Mouse (Mus musculus) left cerebral cortex, postnatal 10 days (tissue): ENCODE measurements around the gene Gm49601. TPM values are rescaled to one million over a fixed set of nuclear protein-coding genes. Genes with fewer than 3 reads are reported as not detected.

Experiments
- DNase-seq, 2 experiments: peaks; one replicate each; pipeline ENCODE4 v3.0.0; 2021 to 2022; ENCODE audit warnings: low spot score in 2 of 2, mixed read lengths in 1 of 2; ENCODE audit errors: extremely low spot score in 1 of 2
- intact Hi-C: fragments of 180-260 bp; cut with DNase I; formaldehyde crosslinking; loops from one replicate; pipeline ENCODE4 v1.15.1; 2025
- total RNA-seq, 2 experiments: library from RNA; stranded (reverse); gene quantifications; 2 replicates each; pipeline ENCODE4 v1.2.3; 2021

Gm49601 gene
- total RNA-seq, 2 experiments from 2014 or later = 130 to 132 TPM

DNA sequence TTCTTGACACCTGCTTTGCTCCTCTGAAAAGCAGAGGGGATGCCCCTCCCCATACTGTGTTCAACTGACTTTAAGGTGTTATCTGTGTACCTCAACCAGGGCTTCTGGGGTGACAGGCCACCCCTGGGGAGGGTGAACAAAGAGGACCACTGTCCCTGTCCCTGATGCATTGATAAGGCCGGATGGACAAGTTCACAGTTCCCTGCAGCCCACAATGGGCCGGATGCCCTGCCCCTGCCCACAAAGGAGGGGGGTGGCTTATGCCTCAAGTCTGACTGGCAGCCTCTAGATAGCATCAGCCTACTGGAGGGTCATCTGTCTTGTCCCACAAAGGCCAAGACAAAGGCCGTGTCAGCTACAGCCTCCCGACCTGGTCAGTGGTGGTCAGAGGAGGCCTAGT, 7.1 kb downstream of the Gm49601 start:
- intact Hi-C loops = loop anchor here (5.0 kb wide), 1 partner anchor 272 kb away; the partner anchor contains the start of genes Arvcf and Tango2
- no peak for DNase-seq

GRCm38 (mm10) chr16:18618297-18618696, 7.9 kb downstream of the Gm49601 start:
- DNase-seq = no peak
- intact Hi-C loops = loop anchor here (5.0 kb wide), 1 partner anchor 271 kb away; the partner anchor contains the start of genes Arvcf and Tango2

- intact Hi-C loops = loop anchor here (2.0 to 5.0 kb wide), 2 partner anchors 175 to 270 kb away; partner anchors contain the start of genes Arvcf and Tango2
Observed at GRCm38 (mm10) chr16:18617370-18618065, 8.7 kb downstream of the Gm49601 start.

GRCm38 (mm10) chr16:18613301-18613700, 12.9 kb downstream of the Gm49601 start:
- intact Hi-C loops = no loop called here

More at GRCm38 (mm10) chr16:18617370-18618065, 8.7 kb downstream of the Gm49601 start:
- DNase-seq = peak; percentile 87

GRCm38 (mm10) chr16:18611752-18612151, 14.5 kb downstream of the Gm49601 start:
- intact Hi-C loops = no loop called here
- no peak for DNase-seq

More at GRCm38 (mm10) chr16:18613301-18613700, 12.9 kb downstream of the Gm49601 start:
- DNase-seq = no peak

GRCm38 (mm10) chr16:18609099-18609498, 17.1 kb downstream of the Gm49601 start:
- intact Hi-C loops = no loop called here

GRCm38 (mm10) chr16:18608226-18608625, 18.0 kb downstream of the Gm49601 start:
- no peak for DNase-seq
- intact Hi-C loops = no loop called here

More at GRCm38 (mm10) chr16:18609099-18609498, 17.1 kb downstream of the Gm49601 start:
- DNase-seq = no peak

- intact Hi-C loops = no loop called here
- DNase-seq = no peak
Observed at GRCm38 (mm10) chr16:18605705-18606104, 20.5 kb downstream of the Gm49601 start.

DNA sequence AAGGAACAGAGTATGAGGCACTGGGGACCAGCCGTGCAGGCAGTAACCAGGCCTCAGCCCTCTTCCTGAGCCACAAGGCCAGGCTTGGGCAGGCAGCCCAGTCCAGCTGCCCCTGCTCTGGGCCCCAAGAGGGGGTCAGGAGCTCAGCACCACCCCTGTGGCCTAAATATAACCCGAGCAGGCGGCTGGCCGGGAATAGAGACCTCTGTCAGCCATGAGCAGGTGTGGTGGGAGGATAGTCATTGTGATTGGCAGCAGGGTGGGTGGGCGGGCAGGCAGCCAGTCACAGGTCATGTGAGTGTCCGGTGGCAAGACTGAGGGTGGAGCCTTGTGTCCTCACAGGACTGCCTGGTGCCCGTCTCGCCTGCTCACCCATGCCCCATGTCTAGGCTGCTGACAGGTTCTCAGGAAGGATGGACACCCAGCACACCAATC, 21.9 kb downstream of the Gm49601 start:
- no peak for DNase-seq
- intact Hi-C loops = no loop called here

DNA sequence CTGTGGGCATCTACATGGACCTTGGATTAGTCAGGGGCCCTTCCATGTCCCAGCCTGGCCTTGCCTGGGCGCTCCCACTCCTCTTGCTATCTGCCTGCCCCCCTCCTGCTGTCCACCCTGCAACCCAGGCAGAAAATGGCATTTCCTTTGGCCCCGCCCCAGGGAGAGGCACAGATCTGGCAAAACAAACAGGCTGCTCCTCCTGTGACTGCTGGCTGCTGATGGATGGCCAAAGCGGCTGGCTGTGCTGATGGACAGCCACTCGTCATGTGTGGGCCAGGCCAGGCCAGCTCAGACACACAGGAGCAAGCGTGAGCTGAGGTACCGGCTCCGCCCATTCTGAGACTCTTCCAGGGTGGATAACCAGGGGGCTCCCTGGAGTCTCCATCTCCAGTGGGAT, 24.8 kb downstream of the Gm49601 start:
- no peak for DNase-seq
- intact Hi-C loops = no loop called here

DNA sequence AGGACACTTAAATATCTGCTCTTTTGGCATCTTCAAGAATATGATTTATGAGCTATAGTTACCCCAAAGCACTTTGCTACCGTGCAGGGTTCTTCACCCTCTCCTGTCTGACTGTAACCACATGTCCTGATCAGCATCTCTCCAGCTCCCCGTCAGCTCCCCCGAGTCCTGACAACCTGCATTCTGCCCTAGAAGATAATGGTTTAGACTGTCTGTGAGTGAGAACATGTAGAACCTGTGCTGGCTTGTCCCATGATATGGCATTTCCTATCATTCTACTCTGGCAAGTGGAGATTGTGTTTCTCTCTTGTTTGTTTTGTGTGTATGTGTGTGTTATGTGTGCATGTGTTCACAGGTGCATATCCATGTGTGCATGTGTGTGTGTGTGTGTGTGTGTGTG, 28.2 kb downstream of the Gm49601 start:
- DNase-seq = no peak
- intact Hi-C loops = no loop called here

DNA sequence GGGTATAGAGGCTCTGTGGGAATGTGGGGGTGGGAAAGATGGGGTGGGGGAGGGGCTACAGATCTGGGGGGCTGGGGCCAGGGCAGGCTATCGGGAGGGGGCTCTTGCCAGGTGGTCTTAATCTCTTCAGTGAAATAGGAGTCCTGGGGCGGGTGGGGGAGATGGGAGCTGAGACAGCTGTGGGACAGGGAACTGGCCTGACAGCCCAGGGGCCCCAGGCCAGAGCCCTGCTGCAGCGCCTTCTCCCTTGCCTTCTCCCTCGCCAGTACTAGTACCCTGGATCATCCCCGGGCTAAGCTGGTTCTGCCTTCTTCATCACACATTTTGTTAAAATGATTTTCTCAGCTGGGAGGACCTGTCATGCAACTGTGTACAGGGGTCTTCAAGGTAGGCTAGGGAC, 30.0 kb downstream of the Gm49601 start:
- intact Hi-C loops = no loop called here
- DNase-seq = no peak

DNA sequence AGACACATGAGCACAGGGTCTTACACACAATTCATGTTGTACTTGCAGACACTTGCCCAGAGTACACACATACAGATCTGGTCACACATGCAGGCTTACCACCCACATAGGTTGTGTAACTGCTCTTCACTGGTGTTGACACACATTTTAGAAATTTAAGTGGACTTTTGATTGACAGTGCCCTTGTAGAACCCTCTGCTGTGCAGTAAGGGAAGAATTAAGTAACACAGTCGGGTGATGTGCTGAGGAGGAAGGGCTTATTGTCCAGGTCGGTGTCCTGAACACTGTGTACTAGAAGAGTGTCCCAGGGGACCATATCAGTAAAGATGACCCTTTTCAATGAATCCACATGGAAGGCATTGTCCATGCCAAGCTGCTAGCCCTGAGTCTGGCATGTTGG, 32.3 kb downstream of the Gm49601 start:
- intact Hi-C loops = no loop called here
- DNase-seq = no peak

DNA sequence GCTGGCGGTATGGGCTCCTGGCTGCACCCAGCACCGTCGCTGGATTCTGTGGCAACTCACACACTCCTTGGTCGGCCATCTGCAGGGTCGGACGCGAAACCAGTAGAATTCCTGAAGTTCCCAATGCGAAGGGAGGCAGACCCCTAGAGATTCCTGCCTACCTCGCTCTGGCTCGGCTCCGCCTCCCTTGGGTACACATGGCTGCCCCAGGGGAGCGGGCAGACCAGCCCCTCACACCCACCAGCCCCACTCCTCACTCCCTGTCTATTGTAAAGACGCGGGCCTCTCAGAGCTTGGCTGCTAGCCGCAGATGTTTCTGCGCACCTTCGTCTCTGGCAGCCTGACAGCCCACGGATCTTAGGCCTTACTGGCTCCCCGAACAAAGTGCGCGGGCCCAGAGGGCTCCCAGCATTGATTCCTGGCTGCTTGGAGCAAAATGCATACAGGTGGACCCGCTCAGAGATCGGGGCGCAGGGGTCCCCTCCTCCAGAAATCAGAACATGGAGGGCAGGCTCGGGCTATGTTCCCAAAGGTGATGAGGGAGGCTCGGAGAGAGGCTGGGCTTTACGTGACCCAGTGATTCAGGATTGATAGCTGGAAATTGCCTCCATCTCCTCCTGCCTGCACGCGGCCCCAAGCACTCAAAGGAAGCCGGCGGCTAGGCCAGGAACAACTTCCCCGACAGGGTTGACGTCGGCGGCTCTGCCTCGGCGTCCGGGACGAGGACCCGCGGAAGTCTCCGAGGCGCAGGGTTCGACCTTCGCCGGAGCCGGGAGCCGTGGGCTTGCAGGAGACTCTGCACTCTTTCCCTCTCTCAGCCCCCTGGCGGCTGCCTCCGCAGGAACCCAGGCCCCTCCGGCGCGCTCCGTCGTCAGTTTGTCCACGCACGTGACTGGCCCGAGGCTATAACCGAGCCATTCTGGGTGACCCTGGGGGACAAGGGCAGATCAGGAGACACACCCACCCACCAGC, 34.9 kb downstream of the Gm49601 start:
- DNase-seq = peak in 1 of 2 experiments; percentile 51
- intact Hi-C loops = no loop called here

- no peak for DNase-seq
- intact Hi-C loops = no loop called here
Observed at GRCm38 (mm10) chr16:18589804-18590790, 36.1 kb downstream of the Gm49601 start, which contains the start of gene Tbx1. Tbx1 (minus strand) TSS chr16:18590671.

DNA sequence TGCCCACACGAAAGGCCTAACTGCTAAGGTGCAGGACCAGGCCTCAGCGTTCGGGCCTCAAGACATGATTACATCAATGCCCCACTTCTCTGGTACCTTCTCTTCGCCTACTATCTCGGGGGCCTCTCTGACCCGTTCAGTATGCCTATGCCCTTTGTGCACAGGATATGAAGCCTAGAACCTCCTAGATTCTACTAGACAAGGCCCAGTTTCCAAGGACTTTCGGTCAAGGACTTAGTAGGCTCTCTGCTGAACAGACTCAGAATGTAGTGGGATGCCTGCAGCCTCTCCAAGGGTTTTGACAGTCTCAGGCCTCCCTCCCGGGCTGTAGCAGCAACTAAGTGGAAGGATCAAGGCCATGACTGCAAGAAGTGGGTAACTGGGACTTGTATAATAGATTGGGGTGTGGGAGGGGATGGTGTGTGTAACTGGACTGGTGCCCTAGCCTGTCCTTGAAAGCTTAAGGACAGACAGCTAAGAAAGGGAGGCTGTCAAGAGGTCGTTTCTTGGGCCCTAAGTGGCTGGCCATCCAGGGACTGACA, 37.1 kb downstream of the Gm49601 start:
- intact Hi-C loops = no loop called here
- DNase-seq = no peak

DNA sequence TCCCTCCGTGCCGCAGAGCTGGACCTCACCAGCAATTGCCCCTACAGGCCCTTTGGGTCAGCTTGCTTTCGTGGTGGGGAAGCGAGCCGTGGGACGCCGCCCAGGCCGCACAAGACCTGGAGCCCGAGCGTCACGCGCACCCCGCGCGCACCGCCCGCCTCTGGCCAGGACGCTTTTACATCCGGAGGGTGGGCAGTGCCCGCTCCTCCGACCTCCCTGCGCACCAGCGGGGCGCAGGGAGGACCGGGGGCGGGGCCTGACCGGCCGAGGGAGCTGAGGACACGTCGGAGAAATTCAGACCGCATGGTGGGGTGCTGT, 37.5 kb downstream of the Gm49601 start:
- intact Hi-C loops = no loop called here
- DNase-seq = no peak
